In genomic region chr7:54845875-54846691, GRCm38 (mm10) we compare ENCODE assay signal across 11 mouse cellular contexts. TPM values are rescaled to one million over a fixed set of nuclear protein-coding genes. Genes with fewer than 3 reads are reported as not detected.
A peak's percentile ranks its signal among the peaks of the same experiment; 100 is the strongest.
DNase-seq lines count a peak whose midpoint lies in the region; ATAC-seq and TF ChIP-seq lines count a peak whose summit lies in the region.
"Had no signal": no experiment of that assay in that cellular context is flagged by ENCODE, and none has a peak within 500 bp of the region (broad histone marks: within the 10 kb centered on the region; RNA-seq: fewer than 3 reads in every experiment).

No protein-coding gene starts in this region.

- no peak overlapping the region for H3K4me2 ChIP-seq in forebrain, embryonic 14.5 days (ENCODE audit: low read length)
- no peak overlapping the region for H3K4me2 ChIP-seq in midbrain, postnatal 0 days (ENCODE audit: low read depth, low read length, poor library complexity, severe bottlenecking)
- H3K4me2 ChIP-seq: embryonic facial prominence, embryonic 15.5 days had no signal

- no peaks in the 10 kb centered on the region for H3K4me1 ChIP-seq in forebrain, embryonic 14.5 days (ENCODE audit: control insufficient read depth, insufficient read depth, low read length)
- no peaks in the 10 kb centered on the region for H3K4me1 ChIP-seq in midbrain, postnatal 0 days (ENCODE audit: insufficient read depth, low read length)
- H3K4me1 ChIP-seq: embryonic facial prominence, embryonic 15.5 days had no signal

- peak in 1 of 2 experiments; percentile 38 for DNase-seq in layer of hippocampus, adult 2 months (ENCODE audit: low spot score in 2 of 2)
- no peak for DNase-seq in layer of hippocampus, postnatal 10 days (ENCODE audit: low spot score in 2 of 2)
- DNase-seq in NIH3T3 (ENCODE audit: low read depth): peak; percentile 37
- DNase-seq in forebrain, embryonic 14.5 days (ENCODE audit: low spot score): peak; percentile 80
- DNase-seq in midbrain, postnatal 0 days (ENCODE audit: low spot score): peak; percentile 83
- DNase-seq in ovary, postnatal 14 days (ENCODE audit: low spot score): no peak
- DNase-seq in natural killer cell, adult 2 months (ENCODE audit: low spot score in 2 of 2): no peak
- DNase-seq in lung, postnatal 25 days (ENCODE audit: low spot score): no peak
- DNase-seq: adrenal gland, adult 2 months; liver had no signal

- H3K9me3 ChIP-seq in forebrain, embryonic 14.5 days (replicated peaks; ENCODE audit: control insufficient read depth, low read length): no peaks in the 10 kb centered on the region
- H3K9me3 ChIP-seq in midbrain, postnatal 0 days (ENCODE audit: low read length): no peaks in the 10 kb centered on the region
- H3K9me3 ChIP-seq: embryonic facial prominence, embryonic 15.5 days had no signal

- no peak overlapping the region for H3K4me3 ChIP-seq in layer of hippocampus, adult 2 months
- no peak overlapping the region for H3K4me3 ChIP-seq in forebrain, embryonic 14.5 days (ENCODE audit: low read depth, low read length)
- H3K4me3 ChIP-seq in midbrain, postnatal 0 days (ENCODE audit: low read depth, low read length): no peak overlapping the region
- H3K4me3 ChIP-seq: embryonic facial prominence, embryonic 15.5 days had no signal

- peak; percentile 68; the same call in 1 of the 2 replicates for ATAC-seq in forebrain, embryonic 14.5 days
- no peak; the same call in 1 of the 2 replicates for ATAC-seq in midbrain, postnatal 0 days (ENCODE audit: low FRiP score)

- H3K9ac ChIP-seq in forebrain, embryonic 14.5 days (ENCODE audit: low read length): no peak overlapping the region
- H3K9ac ChIP-seq in midbrain, postnatal 0 days (replicated peaks; ENCODE audit: low read length, poor library complexity, severe bottlenecking): no peak overlapping the region
- H3K9ac ChIP-seq: embryonic facial prominence, embryonic 15.5 days had no signal

- peak; percentile 90 for TF ChIP-seq CTCF in layer of hippocampus, adult 2 months (conservative IDR thresholded peaks at IDR 0.05)
- TF ChIP-seq CTCF in midbrain, postnatal 0 days (IDR thresholded peaks at IDR 0.05): peak; percentile 77

- no peaks in the 10 kb centered on the region for H3K27me3 ChIP-seq in forebrain, embryonic 14.5 days (replicated peaks; ENCODE audit: control insufficient read depth, insufficient read depth, low read length)
- H3K27me3 ChIP-seq in midbrain, postnatal 0 days (ENCODE audit: insufficient read depth, low read length): no peaks in the 10 kb centered on the region
- H3K27me3 ChIP-seq: embryonic facial prominence, embryonic 15.5 days had no signal

- no peaks in the 10 kb centered on the region for H3K36me3 ChIP-seq in forebrain, embryonic 14.5 days (ENCODE audit: control insufficient read depth, insufficient read depth, low read length)
- H3K36me3 ChIP-seq in midbrain, postnatal 0 days (ENCODE audit: insufficient read depth, low read length): no peaks in the 10 kb centered on the region
- H3K36me3 ChIP-seq: embryonic facial prominence, embryonic 15.5 days had no signal

- WGBS in forebrain, embryonic 14.5 days: 68% methylated on average over 8 of the region's 8 CpGs
- WGBS in midbrain, postnatal 0 days: 78% methylated on average over 8 of the region's 8 CpGs

- no peak overlapping the region for H3K27ac ChIP-seq in layer of hippocampus, adult 2 months
- H3K27ac ChIP-seq in forebrain, embryonic 14.5 days (ENCODE audit: low read depth, low read length): no peak overlapping the region
- H3K27ac ChIP-seq in midbrain, postnatal 0 days (ENCODE audit: low read depth, low read length): no peak overlapping the region
- H3K27ac ChIP-seq: embryonic facial prominence, embryonic 15.5 days had no signal

RNA-seq across cellular contexts. Expression of gene Luzp2, which starts 10.8 kb away (rescaled TPM):
- total RNA-seq in layer of hippocampus, adult 2 months (2021): 10 to 100 TPM; 66.1 to 68.6 TPM
- total RNA-seq in layer of hippocampus, postnatal 10 days (2021): 10 to 100 TPM; 59.4 to 60.2 TPM
- polyA plus RNA-seq in forebrain, embryonic 14.5 days (2014; fragmentation: Nextera tagmentation; extraction: Ambion mirVana): 15.4 and 22.1 TPM in 2 replicates
- 150 and 151 TPM in 2 replicates for total RNA-seq in midbrain, postnatal 0 days (2014; rRNA removed)
- polyA plus RNA-seq in midbrain, postnatal 0 days (2015; fragmentation: Nextera tagmentation; extraction: Ambion mirVana): 95.3 and 106 TPM in 2 replicates

Comparison
In these comparisons a context has a peak if more than half of its experiments do, and no peak if none do; other contexts are left out.
1. DNase-seq: peak in NIH3T3 (single experiment), forebrain, embryonic 14.5 days (single experiment) and midbrain, postnatal 0 days (single experiment); none in layer of hippocampus, postnatal 10 days (0 of 2), ovary, postnatal 14 days (single experiment), natural killer cell, adult 2 months (0 of 2) and lung, postnatal 25 days (single experiment).